Comparison of ENCODE assay signal across 17 mouse cellular contexts in the genomic region with DNA sequence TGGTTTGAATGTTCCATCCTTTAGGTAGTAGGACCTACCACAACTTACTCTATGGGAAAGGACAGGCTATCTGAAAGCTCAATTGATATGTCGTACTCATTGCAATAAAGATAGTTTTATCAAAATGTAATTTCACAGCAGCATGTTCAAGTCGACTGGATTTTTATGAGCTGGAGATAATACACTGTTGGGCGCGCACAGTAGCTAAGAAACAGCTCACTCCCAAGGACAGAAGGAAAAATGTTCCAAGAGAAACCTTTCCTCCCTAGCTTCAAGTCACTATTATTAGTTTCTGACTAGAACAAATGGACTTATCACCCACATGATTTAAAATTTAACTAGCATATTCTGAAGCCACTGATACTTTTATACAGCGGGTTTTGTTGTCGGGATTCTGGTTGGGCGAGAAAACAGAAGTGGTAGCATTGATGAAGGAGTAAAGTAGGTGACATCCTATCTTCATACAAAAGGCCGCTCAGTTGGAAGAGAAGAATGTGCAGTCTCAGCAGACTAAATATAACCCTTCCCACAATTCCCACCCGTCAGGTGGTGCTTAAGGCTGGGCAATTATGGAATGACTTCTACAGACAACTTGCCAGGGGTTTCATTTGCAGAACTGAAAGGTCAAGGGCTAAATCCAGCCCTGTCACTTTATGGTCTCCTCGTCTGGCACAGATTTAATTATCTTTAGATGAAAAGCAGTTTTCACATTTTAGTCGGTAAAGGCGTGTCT. TPM values are rescaled to one million over a fixed set of nuclear protein-coding genes. Genes with fewer than 3 reads are reported as not detected.
DNase-seq lines count a peak whose midpoint lies in the region; ATAC-seq and TF ChIP-seq lines count a peak whose summit lies in the region.
"Had no signal": no experiment of that assay in that cellular context is flagged by ENCODE, and none has a peak within 500 bp of the region (broad histone marks: within the 10 kb centered on the region; RNA-seq: fewer than 3 reads in every experiment).

No protein-coding gene starts in this region.

- WGBS in intestine, embryonic 16.5 days: 53% methylated on average over 12 of the region's 12 CpGs

- no peak for TF ChIP-seq CTCF in testis, adult 2 months (IDR thresholded peaks at IDR 0.05; ENCODE audit: control insufficient read depth, insufficient read depth, insufficient replicate concordance, low read depth, low read length)

- no peak overlapping the region for H3K9ac ChIP-seq in intestine, embryonic 16.5 days (ENCODE audit: low read depth, low read length)
- H3K9ac ChIP-seq: hindbrain, embryonic 12.5 days; lung, embryonic 15.5 days had no signal

- H3K9me3 ChIP-seq in intestine, embryonic 16.5 days (ENCODE audit: control insufficient read depth, low read length): no peaks in the 10 kb centered on the region
- H3K9me3 ChIP-seq: hindbrain, embryonic 12.5 days; lung, embryonic 15.5 days; megakaryocyte, embryonic 14.5 days had no signal

- peak overlapping the region; percentile 42; the same call in 1 of the 2 replicates for H3K4me2 ChIP-seq in intestine, embryonic 16.5 days (ENCODE audit: low read depth, low read length)
- H3K4me2 ChIP-seq: hindbrain, embryonic 12.5 days; liver, embryonic 11.5 days; lung, embryonic 15.5 days had no signal

- ATAC-seq in intestine, embryonic 16.5 days: peak; percentile 88

- H3K36me3 ChIP-seq in testis, adult 2 months (ENCODE audit: control insufficient read depth, insufficient read depth, low read length): no peaks in the 10 kb centered on the region
- H3K36me3 ChIP-seq in intestine, embryonic 16.5 days (ENCODE audit: control insufficient read depth, insufficient read depth, low read length): no peaks in the 10 kb centered on the region
- H3K36me3 ChIP-seq: hindbrain, embryonic 12.5 days; lung, embryonic 15.5 days had no signal

- intact Hi-C loops in gastrocnemius, postnatal 36 days (cut with DNase I): no loop called here
- intact Hi-C loops in left cerebral cortex, postnatal 4 days (cut with DNase I): no loop called here

- DNase-seq in gastrocnemius, adult 18-20 months (ENCODE audit: low spot score): peak; percentile 70
- DNase-seq in gastrocnemius, postnatal 36 days: no peak
- no peak for DNase-seq in testis, postnatal 10 days (ENCODE audit: low spot score)
- no peak for DNase-seq in left cerebral cortex, adult 18-20 months (ENCODE audit: low spot score in 2 of 2)
- no peak for DNase-seq in left cerebral cortex, postnatal 4 days
- DNase-seq in adrenal gland, adult 18-20 months (ENCODE audit: low spot score in 2 of 2): no peak
- DNase-seq: adrenal gland, adult 8-10 months; cerebellum, adult 8-10 months; embryo, embryonic 11 days; kidney, adult 9 months; thymus, postnatal 25 days had no signal

- no peaks in the 10 kb centered on the region for H3K27me3 ChIP-seq in testis, adult 2 months (ENCODE audit: control insufficient read depth, insufficient read depth, low read length)
- H3K27me3 ChIP-seq in intestine, embryonic 16.5 days (replicated peaks; ENCODE audit: control insufficient read depth, insufficient read depth, low read length): no peaks in the 10 kb centered on the region
- H3K27me3 ChIP-seq: hindbrain, embryonic 12.5 days; lung, embryonic 15.5 days; megakaryocyte, embryonic 14.5 days had no signal

- no peak overlapping the region for H3K4me3 ChIP-seq in testis, adult 2 months (ENCODE audit: control insufficient read depth, low read depth, low read length)
- H3K4me3 ChIP-seq in intestine, embryonic 16.5 days (ENCODE audit: low read length): peak overlapping the region; percentile 6; the same call in 1 of the 2 replicates
- H3K4me3 ChIP-seq: hindbrain, embryonic 12.5 days; lung, embryonic 15.5 days; megakaryocyte, embryonic 14.5 days had no signal

- H3K27ac ChIP-seq in testis, adult 2 months (ENCODE audit: control insufficient read depth, insufficient read depth, low read depth, low read length): peak overlapping the region; percentile 21; the same call in 1 of the 2 replicates
- peak overlapping the region; percentile 73 for H3K27ac ChIP-seq in intestine, embryonic 16.5 days (ENCODE audit: low read length)
- H3K27ac ChIP-seq: hindbrain, embryonic 12.5 days; lung, embryonic 15.5 days had no signal

- H3K4me1 ChIP-seq in testis, adult 2 months (ENCODE audit: control insufficient read depth, insufficient read depth, low read length): peaks cover 1% of the 10 kb centered on the region
- no peaks in the 10 kb centered on the region for H3K4me1 ChIP-seq in intestine, embryonic 16.5 days (ENCODE audit: control insufficient read depth, insufficient read depth, low read length)
- H3K4me1 ChIP-seq: hindbrain, embryonic 12.5 days; lung, embryonic 15.5 days; megakaryocyte, embryonic 14.5 days had no signal

- no peak for TF ChIP-seq POLR2A in testis, adult 2 months (IDR thresholded peaks at IDR 0.05; ENCODE audit: control insufficient read depth, low read depth, low read length)

RNA-seq across cellular contexts. Expression of gene Myl1, which starts 5.4 kb away (rescaled TPM):
- total RNA-seq in gastrocnemius, adult 18-20 months (2021): over 10,000 TPM; 17,981 to 19,696 TPM
- total RNA-seq in gastrocnemius, postnatal 36 days (2021): over 10,000 TPM; 25,842 to 31,394 TPM
- polyA plus RNA-seq in testis, adult 2 months (2012; rRNA removed): 0.37 and 0.65 TPM in 2 replicates
- polyA plus RNA-seq in intestine, embryonic 16.5 days (2015; fragmentation: Nextera tagmentation; extraction: Ambion mirVana): 12.7 TPM in 2 replicates
- total RNA-seq in left cerebral cortex, adult 18-20 months (2021): under 1 TPM; 0.63 to 0.89 TPM
- under 1 TPM in 1 of 2 experiments, not detected in 1; 0.70 TPM for total RNA-seq in left cerebral cortex, postnatal 4 days (2021)
- total RNA-seq in adrenal gland, adult 18-20 months (2021): 10 to 100 TPM; 13.6 to 60.3 TPM

Comparison
In these comparisons a context has a peak if more than half of its experiments do, and no peak if none do; other contexts are left out.
1. RNA of gene Myl1, which starts 5.4 kb away (total RNA-seq): 25,842 to 31,394 TPM in gastrocnemius, postnatal 36 days and 17,981 to 19,696 TPM in gastrocnemius, adult 18-20 months; 13.6 to 60.3 TPM in adrenal gland, adult 18-20 months, 0.63 to 0.89 TPM in left cerebral cortex, adult 18-20 months and 0.70 TPM in left cerebral cortex, postnatal 4 days; every median in the first group is over 100 times any median in the second.